Mouse (Mus musculus) cerebellum, adult 2 months (tissue): ENCODE measurements around the gene Nr2f6.

ENCODE experiments used
- CTCF ChIP-seq: fragments of 200-500 bp; IDR thresholded peaks from 2 replicates; pipeline ENCODE4 v1.5.1; 2011; ENCODE audit warnings: low read depth, mild to moderate bottlenecking, control low read depth, low read length, moderate library complexity, borderline replicate concordance; ENCODE audit not compliant: insufficient read depth
- POLR2A ChIP-seq: fragments of 200-500 bp; IDR thresholded peaks from 2 replicates; pipeline ENCODE4 v1.6.1; 2011; ENCODE audit warnings: low read length, control low read depth, borderline replicate concordance; ENCODE audit not compliant: insufficient read depth

GRCm38 (mm10) chr8:71375581-71376422, 6.0 kb downstream of the Nr2f6 start:
- TF ChIP-seq CTCF, result no peak
- TF ChIP-seq POLR2A, result 0 out of 2 replicates have a peak, but pooled peaks have one; percentile 35
